Mouse (Mus musculus) liver, embryonic 13.5 days (tissue): Measurements from ENCODE around the gene Ackr2. TPM values are rescaled to one million over a fixed set of nuclear protein-coding genes. Genes with fewer than 3 reads are reported as not detected.

Experiments used
- ATAC-seq: fragments of 200-750 bp; cut with Nextera tagmentation; 2 replicates; pipeline ENCODE4 v1.8.0; 2017; ENCODE audit warnings: low read depth, mild to moderate bottlenecking, moderate number of reproducible peaks, moderate library complexity
- DNase-seq: peaks from one replicate; pipeline ENCODE4 v3.0.0; 2022
- H3K27ac ChIP-seq: fragments of 300-500 bp; sonication (generic); 2 replicates; pipeline ENCODE4 v1.5.1; 2015; ENCODE audit warnings: moderate library complexity, mild to moderate bottlenecking, inconsistent platforms
- H3K27me3 ChIP-seq: fragments of 300-500 bp; sonication (generic); 2 replicates; pipeline ENCODE4 v1.6.1; 2015; ENCODE audit warnings: mild to moderate bottlenecking, inconsistent platforms
- H3K36me3 ChIP-seq: fragments of 300-500 bp; sonication (generic); 2 replicates; pipeline ENCODE4 v1.6.1; 2015; ENCODE audit warnings: mild to moderate bottlenecking, inconsistent platforms
- H3K4me1 ChIP-seq: fragments of 300-500 bp; sonication (generic); replicated peaks from 2 replicates; pipeline ENCODE4 v1.6.1; 2015; ENCODE audit warnings: inconsistent platforms
- H3K4me2 ChIP-seq: fragments of 300-500 bp; sonication (generic); 2 replicates; pipeline ENCODE4 v1.6.1; 2015; ENCODE audit warnings: inconsistent platforms, mild to moderate bottlenecking, moderate library complexity
- H3K4me3 ChIP-seq: fragments of 300-500 bp; sonication (generic); replicated peaks from 2 replicates; pipeline ENCODE4 v1.5.1; 2015; ENCODE audit warnings: mild to moderate bottlenecking, inconsistent platforms
- H3K9ac ChIP-seq: fragments of 300-500 bp; sonication (generic); 2 replicates; pipeline ENCODE4 v1.6.1; 2015; ENCODE audit warnings: mild to moderate bottlenecking, inconsistent platforms
- H3K9me3 ChIP-seq: fragments of 300-500 bp; sonication (generic); replicated peaks from 2 replicates; pipeline ENCODE4 v1.6.1; 2016; ENCODE audit warnings: inconsistent platforms
- WGBS: fragments of 180-500 bp; shearing (Covaris S2); methylation state at CpG from one replicate; pipeline ENCODE4 v1.1.7; 2015; ENCODE audit not compliant: insufficient replicate concordance; 5-methylcytosine and 5-hydroxymethylcytosine counted together
- polyA plus RNA-seq: library from polyadenylated mRNA; unstranded; fragments of >200 nt; fragmentation: Nextera tagmentation; extraction: Ambion mirVana; gene quantifications from 2 replicates; pipeline ENCODE4 v1.2.1, GENCODE M21; 2015

Gene Ackr2
- polyA plus RNA-seq, 1 experiment from 2014 or later = 0.21 TPM

DNA sequence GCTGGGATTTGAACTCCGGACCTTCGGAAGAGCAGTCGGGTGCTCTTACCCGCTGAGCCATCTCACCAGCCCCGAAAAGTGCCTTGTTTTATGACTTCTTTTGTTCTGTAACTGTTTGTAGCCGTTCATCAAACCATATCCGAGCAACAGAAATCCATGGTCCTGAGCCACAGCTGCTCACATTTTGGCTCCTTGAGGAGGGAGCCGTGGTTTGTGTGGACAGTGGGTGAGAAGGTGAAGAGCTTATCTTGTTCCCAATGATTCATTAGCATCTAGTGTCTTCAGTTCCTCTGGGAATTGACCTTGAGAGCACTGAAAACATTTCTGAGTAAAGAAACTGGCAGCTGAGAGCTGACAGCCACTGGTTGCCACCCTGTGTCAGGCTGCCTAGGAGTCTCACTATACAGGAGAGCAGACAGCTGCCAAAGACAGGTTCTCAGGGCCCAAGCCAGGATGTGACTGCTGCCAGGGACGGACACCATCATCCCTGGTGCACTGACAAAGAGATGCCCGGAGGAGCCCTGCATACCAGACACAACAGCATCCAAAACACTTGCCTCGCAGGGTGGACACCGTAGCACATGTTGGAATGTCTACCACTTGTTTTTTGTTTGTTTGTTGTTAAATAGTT is 6.0 kb upstream of the Ackr2 start:
- H3K4me3 ChIP-seq = no peak overlapping the region
- no peaks in the 10 kb centered on the region for H3K36me3 ChIP-seq
- H3K4me2 ChIP-seq = no peak overlapping the region
- no peak overlapping the region for H3K27ac ChIP-seq
- ATAC-seq (no peak), DNase-seq (no peak)
- no peaks in the 10 kb centered on the region for H3K27me3 ChIP-seq
- peaks cover 12% of the 10 kb centered on the region for H3K4me1 ChIP-seq
- H3K9ac ChIP-seq = no peak overlapping the region
- H3K9me3 ChIP-seq = no peaks in the 10 kb centered on the region
- WGBS = 76% methylated on average over 12 of the region's 12 CpGs

DNA sequence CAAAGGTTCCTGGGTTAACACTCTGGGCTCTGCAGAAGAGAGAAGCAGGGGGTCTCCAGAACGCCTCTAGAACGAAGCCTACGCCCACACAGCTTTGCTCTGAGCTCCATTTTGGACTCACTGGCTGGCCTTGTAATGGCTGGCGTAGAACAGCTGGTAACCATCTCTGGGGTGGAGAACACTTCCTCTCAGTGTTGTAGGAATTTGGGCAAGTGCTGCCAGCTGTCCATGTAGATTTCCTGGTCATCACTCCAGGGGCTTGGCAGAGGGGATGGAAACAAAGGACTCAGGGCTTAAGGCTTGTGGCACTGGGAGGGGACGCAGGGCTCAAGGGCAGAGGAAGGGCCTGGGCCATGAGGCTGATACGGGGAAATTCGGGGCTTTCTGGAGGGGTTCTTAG is 3.7 kb upstream of the Ackr2 start:
- no peak for DNase-seq
- Histone ChIP-seq H3K9me3 (no peaks in the 10 kb centered on the region), H3K27ac (no peak overlapping the region), H3K4me3 (no peak overlapping the region), H3K36me3 (no peaks in the 10 kb centered on the region), H3K9ac (no peak overlapping the region), H3K27me3 (no peaks in the 10 kb centered on the region), H3K4me1 (peaks cover 12% of the 10 kb centered on the region), H3K4me2 (no peak overlapping the region)
- WGBS = 60% methylated on average over 7 of the region's 7 CpGs
- ATAC-seq = no peak

DNA sequence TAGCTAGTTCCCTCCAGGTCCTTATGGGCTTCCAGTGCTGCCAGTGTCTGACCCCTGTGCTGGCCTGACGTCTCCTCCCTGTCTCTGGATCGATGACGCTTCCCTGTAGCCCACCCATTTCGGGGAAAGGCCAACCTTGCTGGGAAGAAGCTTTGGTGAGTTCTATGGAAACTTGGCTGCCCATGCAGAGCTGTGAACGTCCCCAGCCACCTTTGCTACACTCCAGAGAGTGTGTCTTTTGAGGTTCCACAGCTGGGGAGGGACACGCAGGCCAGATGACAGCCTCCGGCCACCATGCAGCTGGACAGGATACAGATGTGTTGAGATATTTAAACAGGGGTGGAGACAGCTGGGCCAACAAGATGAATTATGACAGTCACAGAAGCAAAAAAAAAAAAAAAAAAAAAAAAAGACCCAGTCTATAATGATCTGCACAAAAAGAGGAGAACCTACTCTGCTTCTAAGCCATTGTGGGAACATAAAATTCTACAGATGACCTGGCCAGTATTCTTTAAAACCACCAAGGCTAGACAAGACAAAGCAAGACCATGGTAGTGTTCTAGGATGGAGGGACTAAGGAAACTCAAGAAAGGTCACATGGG is 2.7 kb upstream of the Ackr2 start:
- Histone ChIP-seq H3K36me3 (no peaks in the 10 kb centered on the region), H3K4me1 (peaks cover 6% of the 10 kb centered on the region), H3K4me3 (no peak overlapping the region), H3K27me3 (no peaks in the 10 kb centered on the region), H3K9ac (no peak overlapping the region), H3K4me2 (no peak overlapping the region), H3K9me3 (no peaks in the 10 kb centered on the region), H3K27ac (no peak overlapping the region)
- ATAC-seq (no peak), DNase-seq (no peak)
- WGBS = 43% methylated on average over 7 of the region's 7 CpGs

DNA sequence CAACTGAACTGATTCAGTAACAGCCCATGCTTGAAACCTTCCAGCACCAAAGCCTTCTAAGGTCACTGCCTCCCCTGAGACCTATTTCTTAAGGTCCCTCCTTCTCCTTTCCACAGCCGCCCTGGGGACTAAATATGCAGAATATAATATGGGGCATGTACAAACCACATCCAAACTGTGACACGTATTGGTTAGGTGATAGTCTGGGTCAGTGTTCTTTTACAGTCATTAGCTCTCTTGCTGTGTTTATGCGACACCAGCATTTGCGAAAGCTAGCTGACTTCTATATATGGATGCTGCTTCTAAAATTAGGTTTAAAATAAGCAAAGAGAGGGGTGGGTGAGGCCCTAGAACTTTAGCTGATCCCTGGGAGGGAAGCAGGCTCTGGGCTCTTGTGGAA is 1.3 kb upstream of the Ackr2 start:
- Histone ChIP-seq H3K9me3 (no peaks in the 10 kb centered on the region), H3K36me3 (no peaks in the 10 kb centered on the region), H3K9ac (no peak overlapping the region), H3K4me1 (no peaks in the 10 kb centered on the region; the same call in 1 of the 2 replicates), H3K4me3 (no peak overlapping the region), H3K27ac (no peak overlapping the region), H3K4me2 (no peak overlapping the region), H3K27me3 (no peaks in the 10 kb centered on the region)
- no peak for ATAC-seq
- WGBS = 56% methylated on average over 4 of the region's 4 CpGs
- no peak for DNase-seq

DNA sequence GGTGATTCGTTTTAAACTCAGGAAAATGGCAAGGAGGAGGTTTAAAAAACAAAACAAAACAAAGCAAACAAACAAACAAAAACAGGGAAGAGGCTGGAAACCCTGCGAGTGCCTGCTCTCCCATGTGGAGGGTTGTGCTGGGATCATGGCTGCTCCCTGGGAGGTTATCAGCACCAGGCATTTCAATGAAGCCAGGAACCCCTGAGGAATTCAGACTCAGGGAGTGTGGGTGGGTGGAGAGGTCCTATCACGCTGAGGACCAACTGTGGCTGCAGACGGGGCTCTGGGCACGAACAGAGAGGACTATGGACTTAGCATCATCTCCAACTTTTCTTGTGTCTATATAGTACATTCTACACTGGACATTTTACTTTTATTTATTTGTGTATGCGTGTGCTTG is 1.2 kb downstream of the Ackr2 start:
- Histone ChIP-seq H3K9ac (no peak overlapping the region), H3K4me2 (no peak overlapping the region), H3K36me3 (no peaks in the 10 kb centered on the region), H3K4me3 (no peak overlapping the region), H3K27ac (no peak overlapping the region), H3K9me3 (no peaks in the 10 kb centered on the region), H3K4me1 (no peaks in the 10 kb centered on the region; the same call in 1 of the 2 replicates), H3K27me3 (no peaks in the 10 kb centered on the region)
- DNase-seq (no peak), ATAC-seq (no peak)
- 52% methylated on average over 6 of the region's 6 CpGs for WGBS

DNA sequence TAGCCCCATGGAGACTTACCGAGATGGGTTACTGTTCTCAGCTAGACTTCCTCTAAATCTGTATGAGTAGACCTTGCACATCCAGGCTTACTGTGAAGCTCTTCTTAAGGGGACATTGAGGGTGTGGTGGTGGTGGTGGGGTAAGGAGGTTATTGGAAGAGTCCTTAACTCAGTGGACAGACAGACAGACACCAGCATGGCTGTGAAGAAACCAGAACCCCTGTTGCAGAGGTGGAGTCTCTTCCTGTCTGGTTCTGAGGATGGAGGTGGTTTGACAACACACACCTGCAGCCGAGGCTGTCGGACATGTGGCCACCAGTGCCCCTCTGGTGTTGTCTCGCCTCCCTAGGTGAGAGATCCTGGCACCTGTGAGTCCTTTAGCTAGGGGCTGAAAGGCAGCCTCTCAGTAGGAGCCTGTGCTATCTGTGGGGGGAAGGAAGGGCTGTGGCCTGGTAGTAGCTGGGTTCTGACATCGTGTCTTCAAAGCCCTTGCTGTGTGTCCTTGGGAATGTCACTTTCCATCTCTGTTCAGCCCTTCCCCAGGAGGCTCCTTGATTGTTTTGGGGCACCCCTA is 2.2 kb downstream of the Ackr2 start:
- Histone ChIP-seq H3K4me2 (no peak overlapping the region), H3K4me1 (no peaks in the 10 kb centered on the region; the same call in 1 of the 2 replicates), H3K36me3 (no peaks in the 10 kb centered on the region), H3K27ac (no peak overlapping the region), H3K4me3 (no peak overlapping the region), H3K9ac (no peak overlapping the region), H3K9me3 (no peaks in the 10 kb centered on the region), H3K27me3 (no peaks in the 10 kb centered on the region)
- ATAC-seq (no peak), DNase-seq (no peak)
- WGBS = 59% methylated on average over 5 of the region's 5 CpGs

DNA sequence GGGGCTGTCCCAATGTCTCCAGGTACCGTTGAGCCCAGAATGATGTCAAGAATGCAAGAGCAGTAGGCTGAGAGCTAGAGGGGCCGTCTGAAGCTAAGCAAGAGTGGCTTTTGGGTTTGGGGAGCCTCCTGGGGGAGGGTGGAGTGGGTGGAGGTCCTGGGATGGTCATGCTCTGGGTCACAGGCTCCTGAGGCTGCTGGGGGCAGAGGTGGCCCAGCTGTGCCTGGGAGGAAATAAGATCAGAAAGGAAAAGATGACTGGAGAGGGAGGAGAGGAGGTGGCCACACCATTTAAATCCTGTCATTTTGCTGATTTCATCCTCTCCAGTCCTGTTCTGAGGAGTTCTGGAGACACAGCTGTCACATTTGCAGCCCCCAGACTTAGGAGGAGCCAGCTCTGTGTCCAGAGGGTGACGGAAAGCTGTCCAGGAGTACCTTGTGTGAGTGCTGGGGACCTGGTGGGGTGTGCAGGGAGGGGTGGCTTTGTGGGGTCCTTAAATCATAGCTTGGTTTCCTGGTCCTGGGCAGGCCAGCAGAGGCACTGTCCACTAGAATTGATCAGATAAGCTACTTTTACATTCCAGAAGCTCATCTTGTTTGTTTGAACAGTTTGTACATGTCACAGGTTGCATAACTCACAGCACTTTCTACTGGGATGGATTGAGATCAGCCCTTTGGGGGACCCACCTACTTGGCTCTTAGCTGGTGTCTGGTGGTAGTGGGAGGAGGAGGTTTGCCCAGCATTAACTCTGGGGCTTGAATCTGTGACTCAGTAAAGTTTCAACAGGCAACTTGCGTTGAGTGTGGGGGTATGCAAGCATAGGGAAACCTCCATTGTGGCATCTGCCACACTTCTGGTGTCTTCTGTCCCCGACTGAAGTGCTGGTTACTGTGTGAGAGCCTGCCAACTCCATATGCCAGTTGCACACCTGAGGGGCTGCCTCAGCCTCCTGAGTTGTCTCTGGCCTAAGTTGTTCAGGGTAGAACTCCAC is 3.9 kb downstream of the Ackr2 start:
- 47% methylated on average over 5 of the region's 5 CpGs for WGBS
- Histone ChIP-seq H3K36me3 (no peaks in the 10 kb centered on the region), H3K9me3 (no peaks in the 10 kb centered on the region), H3K4me1 (no peaks in the 10 kb centered on the region; the same call in 1 of the 2 replicates), H3K27ac (no peak overlapping the region), H3K4me2 (no peak overlapping the region), H3K27me3 (no peaks in the 10 kb centered on the region), H3K9ac (no peak overlapping the region), H3K4me3 (no peak overlapping the region)
- ATAC-seq (peak; percentile 32; the same call in 1 of the 2 replicates), DNase-seq (no peak)

DNA sequence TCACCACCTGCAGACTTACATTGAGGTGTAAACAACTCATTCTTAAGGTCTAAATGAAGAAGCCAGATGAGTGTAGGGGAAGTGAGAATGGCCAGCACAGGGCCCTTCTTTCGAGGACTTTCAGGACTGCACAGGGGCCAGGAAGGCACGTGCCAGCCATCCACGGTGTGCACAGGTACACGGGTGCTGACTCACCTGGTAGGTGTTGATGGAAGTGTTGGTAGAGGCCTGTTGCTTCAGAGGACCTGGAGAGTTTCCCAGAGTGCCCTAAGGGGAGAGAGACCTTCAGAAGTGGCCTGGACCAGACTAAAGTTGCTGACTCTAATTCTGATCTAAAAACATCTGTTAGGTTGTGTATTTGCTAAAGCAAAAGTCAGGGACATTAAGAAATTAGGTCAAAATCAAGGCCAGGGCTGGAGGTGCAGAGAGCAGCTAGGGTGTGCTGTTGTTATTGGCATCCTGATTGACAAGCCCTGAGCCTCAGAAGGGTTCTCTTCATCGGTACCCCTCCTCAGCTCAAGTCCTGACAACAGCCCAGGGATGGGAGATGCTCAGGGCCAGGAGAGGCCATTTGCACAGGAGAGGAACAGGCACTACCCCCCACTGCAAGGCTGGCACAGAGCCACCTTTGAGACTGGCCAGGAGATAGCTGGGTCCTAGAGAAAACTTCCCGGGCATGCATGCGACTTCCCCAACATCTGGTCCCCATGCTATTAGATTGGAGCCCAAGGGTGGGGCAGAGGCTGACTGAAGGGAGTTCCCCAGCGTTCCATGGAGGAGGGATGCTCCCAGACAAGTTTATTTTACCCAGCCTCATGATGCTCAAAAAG is 5.5 kb downstream of the Ackr2 start:
- H3K9ac ChIP-seq = no peak overlapping the region
- H3K9me3 ChIP-seq = no peaks in the 10 kb centered on the region
- no peak for DNase-seq
- ATAC-seq = no peak
- H3K27me3 ChIP-seq = no peaks in the 10 kb centered on the region
- H3K27ac ChIP-seq = no peak overlapping the region
- WGBS = 60% methylated on average over 8 of the region's 8 CpGs
- no peaks in the 10 kb centered on the region; the same call in 1 of the 2 replicates for H3K4me1 ChIP-seq
- no peak overlapping the region for H3K4me3 ChIP-seq
- H3K4me2 ChIP-seq = no peak overlapping the region
- H3K36me3 ChIP-seq = no peaks in the 10 kb centered on the region

DNA sequence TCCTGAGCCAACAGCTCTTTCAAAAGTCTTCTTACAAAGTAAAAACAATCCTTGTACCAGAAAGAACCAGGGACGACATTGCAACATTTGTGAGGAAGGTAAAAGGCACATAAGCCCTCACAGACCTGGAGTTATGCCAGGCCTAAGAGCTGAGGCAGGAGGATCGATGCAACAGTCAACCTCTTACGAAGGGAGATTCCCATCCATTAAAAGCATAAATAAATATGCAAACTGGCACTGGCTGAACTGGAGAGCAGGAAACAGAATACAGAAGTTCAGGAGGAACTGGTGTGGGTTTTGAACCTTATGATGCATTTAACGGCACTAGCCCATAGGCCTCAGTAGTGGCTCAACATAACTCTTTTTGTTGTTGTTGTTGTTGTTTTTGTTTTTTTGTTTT is 6.2 kb downstream of the Ackr2 start:
- no peak overlapping the region for H3K4me2 ChIP-seq
- H3K27me3 ChIP-seq = no peaks in the 10 kb centered on the region
- no peak for ATAC-seq
- no peak for DNase-seq
- no peak overlapping the region for H3K9ac ChIP-seq
- H3K36me3 ChIP-seq = no peaks in the 10 kb centered on the region
- H3K27ac ChIP-seq = no peak overlapping the region
- no peak overlapping the region for H3K4me3 ChIP-seq
- no peaks in the 10 kb centered on the region for H3K9me3 ChIP-seq
- 65% methylated on average over 4 of the region's 4 CpGs for WGBS
- no peaks in the 10 kb centered on the region; the same call in 1 of the 2 replicates for H3K4me1 ChIP-seq

DNA sequence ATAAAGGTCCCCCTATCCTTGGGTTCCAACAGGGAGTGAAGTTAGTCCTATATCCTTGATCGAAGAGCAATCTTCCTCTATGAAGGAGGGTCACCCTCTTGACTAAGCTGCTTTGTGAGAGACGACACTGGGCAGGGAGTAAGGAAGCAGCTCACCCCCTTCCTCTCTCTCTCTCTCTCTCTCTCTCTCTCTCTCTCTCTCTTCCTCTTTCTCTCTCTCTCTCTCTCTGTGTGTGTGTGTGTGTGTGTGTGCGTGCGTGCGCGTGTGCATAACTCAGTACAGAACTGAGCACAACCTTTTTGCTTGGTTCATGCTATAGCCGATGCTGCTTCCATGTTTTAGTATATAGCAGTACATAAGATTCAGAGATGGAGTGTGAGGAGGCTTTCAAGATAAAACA is 6.8 kb downstream of the Ackr2 start:
- DNase-seq = no peak
- Histone ChIP-seq H3K9ac (no peak overlapping the region), H3K27me3 (no peaks in the 10 kb centered on the region), H3K27ac (no peak overlapping the region), H3K36me3 (no peaks in the 10 kb centered on the region), H3K9me3 (no peaks in the 10 kb centered on the region), H3K4me2 (no peak overlapping the region), H3K4me1 (no peaks in the 10 kb centered on the region; the same call in 1 of the 2 replicates), H3K4me3 (no peak overlapping the region)
- ATAC-seq = no peak
- WGBS = 63% methylated on average over 7 of the region's 7 CpGs
